Mouse (Mus musculus) stomach, embryonic 16.5 days (tissue): Measurements from ENCODE around the gene Zfp970. TPM values are rescaled to one million over a fixed set of nuclear protein-coding genes. Genes with fewer than 3 reads are reported as not detected.
"Not testable (repeated sequence)": the region's sequence is repeated elsewhere in the genome, so short reads cannot be mapped to it uniquely, and the experiment has no call there.

Source experiments
- ATAC-seq: fragments of 200-750 bp; cut with Nextera tagmentation; 2 replicates; pipeline ENCODE4 v1.8.0; 2017; ENCODE audit warnings: moderate number of reproducible peaks, moderate TSS enrichment; ENCODE audit not compliant: insufficient read depth, low FRiP score
- H3K27ac ChIP-seq: fragments of 300-500 bp; sonication (generic); 2 replicates; pipeline ENCODE4 v1.5.1; 2014; ENCODE audit warnings: low read length
- H3K27me3 ChIP-seq: fragments of 300-500 bp; sonication (generic); 2 replicates; pipeline ENCODE4 v1.6.1; 2014; ENCODE audit warnings: low read length, control low read depth, mixed read lengths; ENCODE audit not compliant: control insufficient read depth, insufficient read depth
- H3K36me3 ChIP-seq: fragments of 300-500 bp; sonication (generic); 2 replicates; pipeline ENCODE4 v1.6.1; 2014; ENCODE audit warnings: low read length; ENCODE audit not compliant: control insufficient read depth, insufficient read depth
- H3K4me1 ChIP-seq: fragments of 300-500 bp; sonication (generic); 2 replicates; pipeline ENCODE4 v1.6.1; 2014; ENCODE audit warnings: low read length, control low read depth, mixed read lengths; ENCODE audit not compliant: control insufficient read depth, insufficient read depth
- H3K4me2 ChIP-seq: fragments of 300-500 bp; sonication (generic); 2 replicates; pipeline ENCODE4 v1.6.1; 2014; ENCODE audit warnings: low read depth, low read length, mixed read lengths
- H3K4me3 ChIP-seq: fragments of 300-500 bp; sonication (generic); replicated peaks from 2 replicates; pipeline ENCODE4 v1.5.1; 2014; ENCODE audit warnings: mild to moderate bottlenecking, low read length
- H3K9ac ChIP-seq: fragments of 300-500 bp; sonication (generic); 2 replicates; pipeline ENCODE4 v1.6.1; 2014; ENCODE audit warnings: low read length
- H3K9me3 ChIP-seq: fragments of 300-500 bp; sonication (generic); replicated peaks from 2 replicates; pipeline ENCODE4 v1.6.1; 2016; ENCODE audit warnings: low read length, control low read depth; ENCODE audit not compliant: control insufficient read depth
- WGBS: fragments of 180-500 bp; shearing (Covaris S2); extraction: QIAGEN DNeasy Blood & Tissue Kit; methylation state at CpG from one replicate; pipeline ENCODE4 v1.1.7; 2014; 5-methylcytosine and 5-hydroxymethylcytosine counted together
- polyA plus RNA-seq: library from polyadenylated mRNA; unstranded; fragments of >200 nt; fragmentation: Nextera tagmentation; extraction: Ambion mirVana; gene quantifications from 2 replicates; pipeline ENCODE4 v1.2.1, GENCODE M21; 2015

The Zfp970 gene
- polyA plus RNA-seq, 1 experiment from 2014 or later: 18.5 TPM

DNA sequence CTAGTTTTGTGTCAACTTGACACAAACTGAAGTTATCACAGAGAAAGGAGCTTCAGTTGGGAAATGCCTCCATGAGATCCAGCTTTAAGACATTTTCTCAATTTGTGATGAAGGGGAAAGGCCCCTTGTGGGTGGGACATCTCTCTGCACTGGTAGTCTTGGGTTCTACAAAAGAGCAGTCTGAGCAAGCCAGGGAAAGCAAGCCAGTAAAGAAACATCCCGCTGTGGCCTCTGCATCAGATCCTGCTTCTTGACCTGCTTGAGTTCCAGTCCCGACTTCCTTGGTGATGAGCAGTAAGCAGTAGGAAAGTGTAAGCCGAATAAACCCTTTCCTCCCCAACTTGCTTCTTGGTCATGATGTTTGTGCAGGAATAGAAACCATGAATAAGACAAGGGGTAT lies 47.4 kb downstream of the Zfp970 start:
- H3K4me2 ChIP-seq, H3K36me3 ChIP-seq, H3K27ac ChIP-seq, H3K4me3 ChIP-seq, ATAC-seq, H3K4me1 ChIP-seq, H3K9ac ChIP-seq, H3K9me3 ChIP-seq, H3K27me3 ChIP-seq: not testable (repeated sequence)
- WGBS: 82% methylated on average over 3 of the region's 3 CpGs

DNA sequence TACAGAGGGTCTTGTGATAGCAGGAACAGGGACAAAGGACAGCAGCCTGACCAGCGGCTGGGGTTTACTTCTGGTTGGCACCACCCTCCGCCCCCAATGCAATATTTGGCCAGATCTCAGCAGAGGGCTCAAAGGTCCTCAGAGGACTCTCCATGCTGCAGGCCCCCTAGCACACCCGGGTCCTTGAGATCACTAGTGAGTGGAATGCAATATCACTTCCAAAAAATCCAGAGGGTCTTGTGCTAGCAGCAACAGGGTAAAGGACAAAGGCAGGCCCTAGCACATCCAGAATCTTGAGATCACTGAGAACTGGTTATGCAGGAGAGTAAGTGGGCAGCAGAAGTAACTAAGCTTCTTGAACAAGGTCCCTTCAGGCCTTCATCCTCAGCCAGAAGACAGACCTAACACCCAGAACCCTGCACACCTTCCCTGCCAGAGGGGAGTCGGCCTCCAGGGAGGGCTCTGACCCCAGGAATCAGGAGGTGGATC lies 49.5 kb downstream of the Zfp970 start:
- H3K36me3 ChIP-seq, ATAC-seq, H3K4me1 ChIP-seq, H3K4me2 ChIP-seq, H3K27ac ChIP-seq, H3K4me3 ChIP-seq, H3K9ac ChIP-seq, H3K9me3 ChIP-seq, H3K27me3 ChIP-seq: not testable (repeated sequence)
- 84% methylated on average over 4 of the region's 4 CpGs for WGBS

- not testable (repeated sequence) for H3K9me3 ChIP-seq, ATAC-seq, H3K4me2 ChIP-seq, H3K4me1 ChIP-seq, H3K27me3 ChIP-seq, H3K9ac ChIP-seq, H3K4me3 ChIP-seq, H3K27ac ChIP-seq, H3K36me3 ChIP-seq
- WGBS: 80% methylated on average over 9 of the region's 9 CpGs
Measured at GRCm38 (mm10) chr2:177517746-177518145, 53.2 kb downstream of the Zfp970 start.

DNA sequence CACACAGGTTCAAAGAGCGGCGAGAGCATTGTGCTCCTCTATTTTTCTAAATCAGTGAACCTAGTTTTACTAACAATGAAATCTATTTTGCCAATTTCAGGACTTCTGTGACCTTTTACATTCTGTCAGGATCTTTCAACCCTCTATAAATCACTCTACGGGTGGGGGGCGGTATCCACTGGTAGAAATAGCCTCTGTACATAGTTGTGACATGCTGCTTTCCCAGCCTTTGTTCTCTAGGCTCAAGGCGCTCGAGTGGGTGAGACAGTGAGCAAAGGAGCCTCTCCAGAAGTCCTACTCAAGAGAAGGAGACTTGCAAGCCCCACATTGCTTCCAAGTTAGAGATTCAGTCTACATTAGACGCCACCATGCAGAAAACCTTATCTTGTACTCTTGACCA lies 53.8 kb downstream of the Zfp970 start:
- H3K4me3 ChIP-seq, H3K9me3 ChIP-seq, H3K36me3 ChIP-seq, H3K4me1 ChIP-seq, ATAC-seq, H3K4me2 ChIP-seq, H3K27me3 ChIP-seq, H3K27ac ChIP-seq, H3K9ac ChIP-seq: not testable (repeated sequence)
- WGBS: 87% methylated on average over 7 of the region's 7 CpGs

- not testable (repeated sequence) for ATAC-seq, H3K9ac ChIP-seq, H3K4me1 ChIP-seq, H3K4me2 ChIP-seq, H3K27me3 ChIP-seq, H3K4me3 ChIP-seq, H3K9me3 ChIP-seq, H3K36me3 ChIP-seq, H3K27ac ChIP-seq
- WGBS: 80% methylated on average over 1 of the region's 1 CpGs
Measured at GRCm38 (mm10) chr2:177518960-177519359, 54.4 kb downstream of the Zfp970 start.

- no peaks in the 10 kb centered on the region for H3K36me3 ChIP-seq
- WGBS: 76% methylated on average over 8 of the region's 8 CpGs
- H3K9me3 ChIP-seq: peaks cover 4% of the 10 kb centered on the region; the same call in 1 of the 2 replicates
- H3K27ac ChIP-seq: no peak overlapping the region
- no peak for ATAC-seq
- no peak overlapping the region for H3K9ac ChIP-seq
- no peak overlapping the region for H3K4me2 ChIP-seq
- H3K27me3 ChIP-seq: no peaks in the 10 kb centered on the region
- H3K4me3 ChIP-seq: no peak overlapping the region
- H3K4me1 ChIP-seq: no peaks in the 10 kb centered on the region
Measured at GRCm38 (mm10) chr2:177520035-177520434, 55.5 kb downstream of the Zfp970 start.

- Histone ChIP-seq H3K27ac (no peak overlapping the region), H3K9me3 (no peaks in the 10 kb centered on the region; the same call in 1 of the 2 replicates), H3K27me3 (no peaks in the 10 kb centered on the region), H3K36me3 (no peaks in the 10 kb centered on the region), H3K4me1 (no peaks in the 10 kb centered on the region), H3K4me3 (no peak overlapping the region), H3K4me2 (no peak overlapping the region), H3K9ac (no peak overlapping the region)
- no peak for ATAC-seq
- WGBS: 93% methylated on average over 20 of the region's 20 CpGs
Measured at GRCm38 (mm10) chr2:177523061-177523460, 58.5 kb downstream of the Zfp970 start.

- not testable (repeated sequence) for ATAC-seq, H3K9ac ChIP-seq, H3K4me1 ChIP-seq, H3K4me3 ChIP-seq, H3K36me3 ChIP-seq, H3K27ac ChIP-seq, H3K27me3 ChIP-seq, H3K4me2 ChIP-seq, H3K9me3 ChIP-seq
- 91% methylated on average over 6 of the region's 6 CpGs for WGBS
Measured at GRCm38 (mm10) chr2:177523674-177524073, 59.1 kb downstream of the Zfp970 start.

DNA sequence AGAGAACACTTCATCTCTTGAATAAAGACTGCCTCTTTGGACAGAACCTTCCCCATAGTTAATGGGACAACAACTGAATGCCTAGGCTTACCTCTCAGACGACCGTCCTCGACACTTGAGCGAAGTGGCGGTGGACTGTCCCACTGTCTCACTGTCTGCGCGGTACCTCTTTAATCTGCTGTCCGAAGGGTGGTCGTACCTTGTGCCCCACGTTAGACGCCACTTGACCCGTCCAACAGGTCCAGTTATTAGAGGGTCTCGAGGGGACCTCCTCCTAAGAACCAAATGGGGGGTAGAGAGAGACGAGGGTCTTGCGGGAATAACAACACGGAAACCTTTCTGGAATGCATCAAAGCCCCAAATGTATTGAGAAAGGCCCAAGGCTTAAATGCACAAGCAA lies 59.6 kb downstream of the Zfp970 start:
- H3K4me2 ChIP-seq, H3K4me1 ChIP-seq, H3K4me3 ChIP-seq, ATAC-seq, H3K9ac ChIP-seq, H3K27ac ChIP-seq, H3K36me3 ChIP-seq, H3K27me3 ChIP-seq, H3K9me3 ChIP-seq: not testable (repeated sequence)
- 92% methylated on average over 16 of the region's 16 CpGs for WGBS
